Mouse (Mus musculus) fat pad, adult 2 months (tissue): ENCODE results near the gene Zfp948.

Source experiments
- DNase-seq: peaks from one replicate; pipeline ENCODE4 v3.0.0-alpha.2; 2011; ENCODE audit warnings: low read depth, low spot score; ENCODE audit errors: extremely low read depth

Zfp948 gene

GRCm38 (mm10) chr17:21566728-21567349, at the start of gene Zfp948:
Zfp948 (plus strand) TSS chr17:21567008.
- peak; percentile 46 for DNase-seq

GRCm38 (mm10) chr17:21517130-21517671, 49.6 kb upstream of the Zfp948 start:
- DNase-seq = no peak

GRCm38 (mm10) chr17:21526270-21526669, 40.5 kb upstream of the Zfp948 start:
- no peak for DNase-seq

GRCm38 (mm10) chr17:21530645-21531330, 36.0 kb upstream of the Zfp948 start:
- DNase-seq = no peak

DNA sequence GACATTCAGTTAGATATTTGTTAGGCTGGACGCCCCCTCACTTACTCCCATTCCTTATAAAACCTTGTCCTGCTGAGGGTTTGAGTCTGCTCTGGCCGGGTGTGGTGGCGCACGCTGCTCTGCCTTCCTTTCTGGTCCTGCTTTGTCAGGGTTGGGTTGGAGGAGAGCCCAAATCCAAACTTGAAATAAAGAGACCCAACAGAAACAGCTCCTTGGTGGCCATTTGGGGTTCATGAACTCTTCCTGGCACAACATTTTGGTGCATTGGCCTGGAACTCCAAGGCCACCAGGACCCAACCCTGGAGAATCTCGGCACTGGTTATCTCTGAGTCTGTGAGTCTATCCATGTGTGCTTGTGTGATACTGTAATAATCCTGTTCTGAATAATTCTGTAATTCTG, 35.2 kb upstream of the Zfp948 start:
- DNase-seq = no peak

DNA sequence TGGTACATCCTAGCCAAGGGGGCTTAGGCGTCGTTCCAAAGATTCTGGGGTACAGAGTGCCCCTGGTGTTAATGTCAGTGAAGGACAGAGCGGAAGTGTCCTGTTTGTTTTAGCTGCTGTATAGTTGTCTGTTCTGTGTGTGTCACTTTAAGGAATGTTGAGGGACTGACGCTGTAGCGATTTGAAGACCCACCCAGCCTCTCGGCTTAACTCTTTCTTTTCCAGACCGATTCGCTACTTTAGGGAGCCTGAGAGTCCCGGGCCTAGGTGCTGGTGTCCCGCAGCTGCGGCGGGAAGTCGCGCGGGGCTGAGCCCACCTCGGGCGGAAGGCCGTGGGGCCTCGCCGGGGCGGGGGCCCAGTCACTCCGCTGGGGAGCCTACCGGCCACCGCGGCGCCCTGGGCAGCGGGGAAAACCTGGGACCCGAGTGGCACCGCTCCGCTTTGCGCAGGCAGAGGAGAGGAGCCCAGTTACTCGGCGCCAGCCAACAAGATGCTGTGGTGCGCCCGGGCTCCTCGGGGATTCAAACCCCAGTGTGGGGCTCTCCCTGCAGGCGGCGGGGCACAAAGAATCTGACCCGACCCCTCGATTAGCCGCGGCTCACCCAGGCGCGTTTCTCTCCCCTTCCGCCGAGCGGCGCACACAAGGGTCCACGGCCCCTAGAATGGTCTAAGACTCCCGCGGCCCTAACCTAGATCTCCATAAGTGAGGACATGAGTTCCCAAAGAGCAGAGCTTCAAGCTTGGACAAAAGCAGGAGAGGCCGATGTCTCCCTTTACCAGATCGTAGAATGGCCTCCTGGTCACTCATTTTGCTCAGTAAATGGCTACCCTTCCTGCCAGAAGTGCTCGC, 34.5 kb upstream of the Zfp948 start:
- no peak for DNase-seq

GRCm38 (mm10) chr17:21533961-21534360, 32.8 kb upstream of the Zfp948 start:
- no peak for DNase-seq

GRCm38 (mm10) chr17:21534460-21535095, 32.2 kb upstream of the Zfp948 start:
- peak; percentile 40 for DNase-seq

DNA sequence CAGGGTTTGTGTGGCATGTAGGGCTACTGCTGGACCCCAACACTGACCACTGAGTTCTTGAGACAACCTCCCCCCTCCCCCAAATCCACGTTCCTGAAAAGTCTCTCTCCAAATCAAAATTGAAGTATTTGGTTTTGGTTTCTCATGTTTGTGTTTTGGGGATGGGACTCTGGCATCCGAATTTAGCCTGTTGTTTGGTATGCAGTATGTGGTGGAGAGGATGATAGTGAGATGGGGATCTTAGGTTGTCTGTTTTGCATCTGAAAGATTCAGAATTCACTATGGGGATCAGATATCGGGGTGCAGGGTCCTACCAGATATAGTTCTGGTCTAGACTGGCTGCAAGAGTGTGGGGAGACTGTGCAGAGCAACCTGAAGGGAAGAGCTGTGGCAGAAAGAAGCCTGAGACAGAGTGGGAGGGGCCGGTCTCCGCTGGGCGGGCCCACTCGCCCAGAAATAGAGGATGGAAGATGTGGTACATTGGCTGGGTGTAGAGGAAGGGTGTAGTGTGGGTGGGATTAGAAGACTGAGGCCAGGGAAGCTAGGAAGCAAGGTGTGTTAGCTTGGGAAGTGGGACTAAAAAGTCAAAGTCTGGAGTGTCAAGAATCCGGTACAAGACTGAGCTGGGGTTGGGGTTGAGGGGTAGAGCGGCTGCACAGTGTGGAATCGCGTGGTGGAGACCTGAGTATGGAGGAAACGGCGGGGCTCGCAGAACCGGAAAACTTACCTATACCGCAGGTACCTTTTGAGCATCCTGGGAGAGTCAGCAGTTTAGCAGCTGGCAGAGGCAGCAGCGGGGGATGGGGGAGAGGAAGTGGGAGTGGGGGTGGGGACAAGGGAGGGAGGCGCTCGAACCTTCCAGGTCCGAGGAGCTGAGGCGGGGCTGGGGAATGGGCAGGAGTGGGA, 31.5 kb upstream of the Zfp948 start, which contains the start of gene Zfp52:
Zfp52 (plus strand) TSS at position 444 of the 906 bp plus-strand sequence.
- DNase-seq = no peak

DNA sequence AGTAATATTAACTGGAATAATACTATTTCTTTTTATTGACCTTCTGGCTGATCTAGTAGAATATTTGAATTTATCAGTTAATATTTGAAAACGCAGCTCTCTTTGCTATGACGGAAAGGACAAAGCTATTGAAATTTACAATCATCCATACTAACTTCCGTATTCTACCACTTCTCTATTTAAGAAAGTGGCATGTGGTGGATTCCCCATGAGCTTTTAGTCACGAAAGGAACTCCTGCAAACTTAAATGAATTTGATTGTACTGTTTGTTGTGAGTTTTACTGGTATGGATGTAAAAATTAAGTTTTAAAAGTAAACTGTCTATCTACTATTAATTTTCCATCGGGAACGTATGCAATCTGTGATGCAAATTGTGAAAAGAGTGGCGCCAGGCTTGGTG, 30.7 kb upstream of the Zfp948 start:
- DNase-seq = no peak

GRCm38 (mm10) chr17:21536676-21537075, 30.1 kb upstream of the Zfp948 start:
- no peak for DNase-seq

DNA sequence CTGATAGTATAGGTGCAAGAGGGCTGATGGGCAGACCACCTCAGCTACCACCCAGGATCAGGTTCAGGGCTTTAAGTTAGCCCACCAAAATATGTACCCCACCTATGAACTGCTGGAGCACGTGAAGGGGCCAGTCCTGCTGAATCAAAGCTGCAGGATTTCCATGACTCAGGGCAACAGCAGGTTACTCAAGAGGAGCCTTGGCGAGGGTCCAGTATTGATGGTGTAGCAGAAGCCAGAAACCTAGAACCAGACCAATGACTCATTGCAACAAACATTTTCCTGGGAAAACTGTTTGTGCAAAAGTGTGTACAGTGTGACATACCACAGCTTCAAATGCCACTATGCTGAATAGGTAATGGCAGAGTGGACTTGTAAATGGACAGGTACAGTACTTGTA, 9.0 kb upstream of the Zfp948 start:
- DNase-seq = no peak

- DNase-seq = peak; percentile 34
These were observed 588 bp upstream of the Zfp948 start for GRCm38 (mm10) chr17:21566220-21566619.

DNA sequence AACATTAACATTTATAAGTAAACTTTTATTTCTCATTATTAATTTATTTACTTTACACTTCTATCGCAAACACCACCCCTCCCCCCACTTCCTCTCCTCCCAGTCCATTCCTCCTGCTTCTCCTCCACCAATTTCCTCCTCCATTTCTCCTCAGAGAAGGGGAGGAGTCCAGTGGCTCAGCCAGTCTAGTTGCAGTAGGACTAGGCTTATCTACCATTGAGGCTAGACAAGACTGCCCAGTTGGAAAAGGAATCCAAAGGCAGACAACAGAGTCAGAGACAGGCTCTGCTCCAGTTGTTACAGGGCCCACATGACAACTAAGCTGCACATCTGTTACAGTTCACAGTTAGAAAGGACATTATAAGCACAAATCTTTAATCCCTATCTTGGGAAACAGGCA, 888 bp downstream of the Zfp948 start:
- DNase-seq = no peak

- DNase-seq = no peak
These were observed 12.3 kb downstream of the Zfp948 start for GRCm38 (mm10) chr17:21579080-21579479.

GRCm38 (mm10) chr17:21579493-21580175, 12.8 kb downstream of the Zfp948 start:
- DNase-seq = no peak

GRCm38 (mm10) chr17:21585521-21585920, 18.7 kb downstream of the Zfp948 start:
- no peak for DNase-seq

DNA sequence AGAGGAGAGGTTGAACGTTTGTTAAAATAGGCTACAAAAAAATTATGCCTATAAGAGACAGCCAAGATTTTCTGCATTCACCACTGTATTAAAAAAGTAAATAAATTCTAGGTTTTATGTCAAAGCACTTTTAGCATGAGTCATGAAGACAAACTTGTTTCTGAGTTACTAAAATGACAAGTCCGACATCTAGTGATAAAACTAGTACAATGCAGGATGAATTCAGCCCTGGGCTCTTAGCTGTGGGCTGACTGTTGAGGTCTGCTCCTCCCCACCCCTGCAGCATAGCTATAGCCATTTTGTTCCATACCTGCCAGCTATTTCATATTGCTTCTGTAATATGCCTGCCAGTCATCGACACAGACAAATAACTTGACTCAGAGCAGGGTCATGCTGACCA, 49.5 kb downstream of the Zfp948 start:
- no peak for DNase-seq

DNA sequence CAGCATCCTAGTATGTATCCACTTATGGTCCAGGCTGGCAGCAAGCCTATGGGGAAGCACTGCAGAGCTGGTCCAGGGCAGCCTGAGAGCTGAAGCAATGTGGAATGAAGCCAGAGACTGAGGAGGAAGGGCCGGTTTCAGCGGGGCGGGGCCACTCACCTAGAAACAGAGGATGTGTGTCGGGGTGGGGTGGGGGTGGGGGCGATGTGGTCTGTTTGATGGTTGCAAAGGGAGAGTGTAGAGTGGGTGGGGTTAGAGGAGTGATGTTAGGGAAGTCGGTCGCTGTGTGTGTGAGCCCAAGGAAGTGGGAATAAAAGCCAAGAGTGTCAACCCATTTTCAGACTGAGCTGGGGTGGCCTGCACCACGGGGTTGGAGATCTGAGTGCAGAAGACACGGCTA, 50.5 kb downstream of the Zfp948 start:
- DNase-seq = no peak
